Mouse (Mus musculus) hindbrain, embryonic 14.5 days (tissue): ENCODE data around the gene Lamb1. TPM values are rescaled to one million over a fixed set of nuclear protein-coding genes. Genes with fewer than 3 reads are reported as not detected.

Experiments used
- ATAC-seq: fragments of 200-750 bp; cut with Nextera tagmentation; 2 replicates; pipeline ENCODE4 v1.8.0; 2017; ENCODE audit warnings: moderate number of reproducible peaks, mild to moderate bottlenecking, moderate TSS enrichment, moderate library complexity; ENCODE audit not compliant: low FRiP score
- DNase-seq: peaks from one replicate; pipeline ENCODE4 v3.0.0-alpha.2; 2015; ENCODE audit warnings: low spot score
- H3K27ac ChIP-seq: fragments of 300-500 bp; sonication (generic); 2 replicates; pipeline ENCODE4 v1.5.1; 2014; ENCODE audit warnings: mild to moderate bottlenecking, moderate library complexity
- H3K27me3 ChIP-seq: fragments of 300-500 bp; sonication (generic); 2 replicates; pipeline ENCODE4 v1.6.1; 2014; ENCODE audit warnings: mild to moderate bottlenecking, low read length, mixed read lengths; ENCODE audit not compliant: control insufficient read depth, insufficient read depth
- H3K36me3 ChIP-seq: fragments of 300-500 bp; sonication (generic); replicated peaks from 2 replicates; pipeline ENCODE4 v1.6.1; 2014; ENCODE audit not compliant: control insufficient read depth, insufficient read depth
- H3K4me1 ChIP-seq: fragments of 300-500 bp; sonication (generic); replicated peaks from 2 replicates; pipeline ENCODE4 v1.6.1; 2014; ENCODE audit warnings: antibody characterized with exemption, low read length, mixed read lengths; ENCODE audit not compliant: control insufficient read depth, insufficient read depth
- H3K4me2 ChIP-seq: fragments of 300-500 bp; sonication (generic); replicated peaks from 2 replicates; pipeline ENCODE4 v1.6.1; 2014; ENCODE audit warnings: mild to moderate bottlenecking, moderate library complexity
- H3K4me3 ChIP-seq: fragments of 300-500 bp; sonication (generic); replicated peaks from 2 replicates; pipeline ENCODE4 v1.5.1; 2014; ENCODE audit warnings: mild to moderate bottlenecking, low read length
- H3K9ac ChIP-seq: fragments of 300-500 bp; sonication (generic); 2 replicates; pipeline ENCODE4 v1.6.1; 2014
- H3K9me3 ChIP-seq: fragments of 300-500 bp; sonication (generic); 2 replicates; pipeline ENCODE4 v1.6.1; 2016; ENCODE audit warnings: low read length; ENCODE audit not compliant: control insufficient read depth
- WGBS: fragments of 180-500 bp; shearing (Covaris S2); extraction: QIAGEN DNeasy Blood & Tissue Kit; methylation state at CpG from one replicate; pipeline ENCODE4 v1.1.7; 2014; 5-methylcytosine and 5-hydroxymethylcytosine counted together
- polyA plus RNA-seq: library from polyadenylated mRNA; unstranded; fragments of >200 nt; fragmentation: Nextera tagmentation; extraction: Ambion mirVana; gene quantifications from 2 replicates; pipeline ENCODE4 v1.2.1, GENCODE M21; 2014

Lamb1 gene
- polyA plus RNA-seq: 20.9 and 22.0 TPM in 2 replicates

DNA sequence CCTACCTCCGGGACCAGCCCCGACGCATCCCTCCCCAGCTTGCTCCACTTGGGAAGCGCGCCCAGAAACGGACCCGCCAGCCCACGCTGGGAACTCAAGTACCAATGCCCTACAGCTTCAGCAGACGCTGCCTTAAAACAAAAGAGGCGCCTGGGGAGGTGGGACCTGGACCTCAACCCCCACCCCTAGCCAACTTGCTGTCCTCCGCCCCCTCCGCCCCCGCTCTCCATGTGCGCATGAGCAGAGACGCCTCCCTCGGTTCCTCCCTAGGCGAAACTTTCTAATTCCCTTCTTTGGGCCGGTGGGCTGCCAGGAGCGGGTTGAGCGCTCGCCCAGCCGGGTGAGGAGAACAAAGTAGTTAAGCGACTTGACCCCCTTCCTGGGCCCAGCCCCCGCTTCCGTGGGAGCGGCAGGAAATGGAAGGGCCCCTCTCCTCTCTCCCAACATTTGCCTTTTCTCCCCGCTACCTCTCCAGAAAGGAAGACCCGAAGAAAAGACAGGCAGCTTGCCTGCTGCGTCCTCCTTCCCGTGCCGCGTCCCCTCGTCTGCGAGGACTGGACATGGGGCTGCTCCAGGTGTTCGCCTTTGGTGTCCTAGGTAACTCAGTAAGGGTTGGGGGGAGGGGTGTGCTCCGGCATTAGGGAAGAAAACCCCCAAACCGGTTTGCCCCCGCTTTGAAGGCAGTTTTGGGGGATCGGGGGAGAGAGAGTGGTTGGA is at the start of gene Lamb1:
TSS of gene Lamb1 (plus strand) at position 230 of the 717 bp plus-strand sequence.
- peaks cover 60% of the 10 kb centered on the region for H3K27me3 ChIP-seq
- no peaks in the 10 kb centered on the region for H3K9me3 ChIP-seq
- H3K27ac ChIP-seq: peak within 1 kb of the TSS; percentile 14; the same call in 1 of the 2 replicates
- H3K9ac ChIP-seq: peak within 1 kb of the TSS; percentile 51
- ATAC-seq: peak; percentile 46
- H3K4me2 ChIP-seq: peak within 1 kb of the TSS; percentile 97
- DNase-seq: no peak
- H3K4me1 ChIP-seq: peaks cover 12% of the 10 kb centered on the region; the same call in 1 of the 2 replicates
- peak within 1 kb of the TSS; percentile 54 for H3K4me3 ChIP-seq
- H3K36me3 ChIP-seq: no peaks in the 10 kb centered on the region
- WGBS: 0% methylated on average over 39 of the region's 39 CpGs

- WGBS: 91% methylated on average over 5 of the region's 5 CpGs
- DNase-seq (no peak), ATAC-seq (no peak)
- Histone ChIP-seq H3K4me2 (no peak overlapping the region), H3K36me3 (no peaks in the 10 kb centered on the region), H3K9me3 (no peaks in the 10 kb centered on the region), H3K4me3 (no peak overlapping the region), H3K4me1 (0 out of 2 replicates have a peak, but pooled peaks cover 5% of the 10 kb centered on the region), H3K27ac (no peak overlapping the region), H3K9ac (no peak overlapping the region), H3K27me3 (no peaks in the 10 kb centered on the region)
Measured at GRCm38 (mm10) chr12:31217232-31217631, 47.8 kb upstream of the Lamb1 start.

- ATAC-seq (no peak), DNase-seq (no peak)
- Histone ChIP-seq H3K9me3 (no peaks in the 10 kb centered on the region), H3K27ac (no peak overlapping the region), H3K4me1 (no peaks in the 10 kb centered on the region), H3K4me3 (no peak overlapping the region), H3K4me2 (no peak overlapping the region), H3K27me3 (no peaks in the 10 kb centered on the region), H3K36me3 (no peaks in the 10 kb centered on the region), H3K9ac (no peak overlapping the region)
- 78% methylated on average over 3 of the region's 3 CpGs for WGBS
Measured at GRCm38 (mm10) chr12:31218774-31219173, 46.3 kb upstream of the Lamb1 start.

GRCm38 (mm10) chr12:31221522-31221921 is 43.5 kb upstream of the Lamb1 start:
- Histone ChIP-seq H3K4me3 (no peak overlapping the region), H3K27me3 (no peaks in the 10 kb centered on the region), H3K27ac (no peak overlapping the region), H3K9ac (no peak overlapping the region), H3K9me3 (no peaks in the 10 kb centered on the region), H3K36me3 (no peaks in the 10 kb centered on the region), H3K4me2 (no peak overlapping the region), H3K4me1 (no peaks in the 10 kb centered on the region)
- no peak for ATAC-seq
- WGBS: 85% methylated on average over 6 of the region's 6 CpGs
- DNase-seq: no peak

GRCm38 (mm10) chr12:31222282-31222681 is 42.8 kb upstream of the Lamb1 start:
- H3K4me3 ChIP-seq: no peak overlapping the region
- WGBS: 39% methylated on average over 2 of the region's 2 CpGs
- H3K4me1 ChIP-seq: no peaks in the 10 kb centered on the region
- no peak for DNase-seq
- no peak overlapping the region for H3K9ac ChIP-seq
- no peaks in the 10 kb centered on the region for H3K27me3 ChIP-seq
- no peak for ATAC-seq
- H3K36me3 ChIP-seq: no peaks in the 10 kb centered on the region
- H3K4me2 ChIP-seq: no peak overlapping the region
- no peaks in the 10 kb centered on the region for H3K9me3 ChIP-seq
- H3K27ac ChIP-seq: no peak overlapping the region

DNA sequence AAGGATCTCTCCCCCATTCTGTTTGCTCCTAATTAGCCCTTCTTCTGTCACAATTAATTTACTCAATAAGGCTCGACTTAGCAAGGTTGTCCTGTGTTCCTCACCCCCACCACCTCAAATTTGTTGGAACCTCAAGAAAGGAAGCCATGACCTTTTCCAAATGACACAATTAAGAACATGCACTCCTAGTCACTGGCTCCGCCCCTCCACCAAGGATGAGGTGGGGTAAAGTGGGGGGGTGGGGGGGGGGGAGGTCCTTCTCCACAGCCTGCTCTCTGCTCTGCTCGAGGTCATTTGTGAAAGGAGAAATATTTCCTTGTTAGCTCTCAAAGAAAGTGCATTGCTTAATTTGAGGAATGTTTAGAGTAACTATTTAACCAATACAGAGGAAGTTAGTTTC is 42.3 kb upstream of the Lamb1 start:
- no peak overlapping the region for H3K27ac ChIP-seq
- H3K9me3 ChIP-seq: no peaks in the 10 kb centered on the region
- WGBS: 22% methylated on average over 3 of the region's 3 CpGs
- ATAC-seq: no peak
- no peaks in the 10 kb centered on the region for H3K27me3 ChIP-seq
- no peak overlapping the region for H3K4me2 ChIP-seq
- no peak overlapping the region for H3K9ac ChIP-seq
- DNase-seq: no peak
- no peaks in the 10 kb centered on the region for H3K36me3 ChIP-seq
- H3K4me1 ChIP-seq: no peaks in the 10 kb centered on the region
- H3K4me3 ChIP-seq: no peak overlapping the region

DNA sequence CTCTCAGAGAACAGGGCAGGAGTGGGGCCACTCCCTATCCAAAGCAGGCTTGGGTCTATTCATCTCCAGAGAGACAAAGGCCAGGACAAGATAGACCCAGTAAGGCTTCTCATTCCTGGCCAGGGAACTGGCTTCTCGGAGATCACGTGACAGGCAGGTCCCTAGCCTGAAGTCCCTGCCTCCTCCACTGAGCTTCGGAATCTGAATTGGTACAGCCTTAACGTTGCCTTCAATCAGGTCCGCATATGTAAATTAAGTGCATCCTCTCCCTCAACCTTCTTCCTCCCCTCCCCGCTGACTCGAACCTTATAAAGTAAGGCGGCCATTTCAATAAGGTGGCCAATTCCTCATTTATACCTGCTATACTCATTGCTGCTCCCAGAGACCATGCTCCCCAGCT is 39.6 kb upstream of the Lamb1 start:
- no peak overlapping the region for H3K27ac ChIP-seq
- no peak overlapping the region for H3K4me2 ChIP-seq
- H3K4me3 ChIP-seq: no peak overlapping the region
- ATAC-seq (no peak), DNase-seq (no peak)
- H3K9ac ChIP-seq: no peak overlapping the region
- H3K9me3 ChIP-seq: no peaks in the 10 kb centered on the region
- 47% methylated on average over 8 of the region's 8 CpGs for WGBS
- H3K36me3 ChIP-seq: no peaks in the 10 kb centered on the region
- no peaks in the 10 kb centered on the region for H3K4me1 ChIP-seq
- H3K27me3 ChIP-seq: no peaks in the 10 kb centered on the region

DNA sequence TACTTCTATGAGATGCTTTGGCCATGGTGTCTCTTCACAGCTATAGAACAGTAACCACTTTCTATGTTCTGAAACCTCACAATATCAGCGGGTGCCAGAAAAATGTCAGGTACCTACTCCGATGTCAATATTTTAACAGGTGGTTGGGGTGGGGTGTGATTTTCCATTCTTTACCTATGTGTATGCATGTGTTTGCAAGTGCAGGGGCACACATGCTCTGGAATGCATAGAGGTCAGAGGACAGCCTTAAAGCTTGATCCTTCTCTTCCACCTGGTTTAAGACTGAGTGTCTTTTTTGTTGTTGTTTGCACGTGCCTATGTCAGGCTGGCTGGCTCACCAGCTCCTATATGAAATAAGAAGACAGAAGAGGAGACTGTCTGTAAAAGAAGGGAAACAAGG is 37.9 kb upstream of the Lamb1 start:
- ATAC-seq: no peak
- Histone ChIP-seq H3K27ac (no peak overlapping the region), H3K4me3 (no peak overlapping the region), H3K27me3 (no peaks in the 10 kb centered on the region), H3K4me2 (no peak overlapping the region), H3K9me3 (no peaks in the 10 kb centered on the region), H3K4me1 (no peaks in the 10 kb centered on the region), H3K36me3 (no peaks in the 10 kb centered on the region), H3K9ac (no peak overlapping the region)
- DNase-seq: no peak
- whole genome bisulfite sequencing: 93% methylated on average over 3 of the region's 3 CpGs

DNA sequence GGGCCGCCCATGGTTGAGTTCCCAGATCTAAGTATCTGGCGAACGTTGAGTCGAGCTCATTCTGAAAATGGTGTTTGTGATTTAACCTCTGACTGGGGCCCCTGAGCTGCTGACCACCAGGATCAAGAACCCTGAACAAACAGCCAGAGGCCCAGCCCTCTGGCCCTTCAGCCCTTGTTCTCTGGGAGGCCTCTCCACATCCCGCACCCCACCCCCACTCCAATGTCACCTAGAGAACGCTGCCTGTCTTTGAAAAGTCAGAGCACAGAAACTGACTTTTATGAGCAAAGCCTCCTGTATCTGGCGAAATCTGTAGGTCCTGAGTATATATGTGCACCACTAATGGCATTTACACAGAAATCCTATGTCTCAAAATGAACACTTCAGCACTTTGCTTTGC is 36.2 kb upstream of the Lamb1 start:
- ATAC-seq: no peak

GRCm38 (mm10) chr12:31232635-31233034 is 32.4 kb upstream of the Lamb1 start:
- Histone ChIP-seq H3K4me2 (no peak overlapping the region), H3K27me3 (no peaks in the 10 kb centered on the region), H3K9ac (no peak overlapping the region), H3K9me3 (no peaks in the 10 kb centered on the region), H3K36me3 (no peaks in the 10 kb centered on the region), H3K27ac (no peak overlapping the region), H3K4me1 (no peaks in the 10 kb centered on the region), H3K4me3 (no peak overlapping the region)
- no peak for ATAC-seq
- 97% methylated on average over 1 of the region's 1 CpGs for WGBS
- DNase-seq: no peak

More for the DNA sequence above, 36.2 kb upstream of the Lamb1 start:
- H3K27me3 ChIP-seq: no peaks in the 10 kb centered on the region
- DNase-seq: no peak
- no peak overlapping the region for H3K9ac ChIP-seq
- 58% methylated on average over 7 of the region's 7 CpGs for WGBS
- H3K9me3 ChIP-seq: no peaks in the 10 kb centered on the region
- no peak overlapping the region for H3K4me3 ChIP-seq
- H3K4me1 ChIP-seq: no peaks in the 10 kb centered on the region
- H3K27ac ChIP-seq: no peak overlapping the region
- H3K4me2 ChIP-seq: no peak overlapping the region
- H3K36me3 ChIP-seq: no peaks in the 10 kb centered on the region
